Mouse (Mus musculus) brain, embryonic 14.5 days (tissue): ENCODE measurements around the gene Csnk1e. TPM values are rescaled to one million over a fixed set of nuclear protein-coding genes. Genes with fewer than 3 reads are reported as not detected.
A peak's percentile ranks its signal among the peaks of the same experiment; 100 is the strongest.

Experiments
- DNase-seq: peaks from one replicate; pipeline ENCODE4 v3.0.0-alpha.2; 2011; ENCODE audit warnings: low read depth
- CTCF ChIP-seq: fragments of 200-500 bp; IDR thresholded peaks from 2 replicates; pipeline ENCODE4 v1.5.1; 2012; ENCODE audit warnings: inconsistent platforms, mild to moderate bottlenecking, moderate library complexity, borderline replicate concordance; ENCODE audit not compliant: insufficient read depth, insufficient read length; ENCODE audit errors: extremely low read depth
- POLR2A ChIP-seq: fragments of 200-500 bp; IDR thresholded peaks from 2 replicates; pipeline ENCODE4 v1.6.1; 2012; ENCODE audit warnings: mild to moderate bottlenecking, inconsistent platforms, borderline replicate concordance; ENCODE audit not compliant: poor library complexity, insufficient read depth, insufficient read length, severe bottlenecking; ENCODE audit errors: extremely low read depth
- polyA plus RNA-seq: library from polyadenylated mRNA; depleted of rRNA; stranded (reverse); fragments of >200 nt; gene quantifications from 2 replicates; pipeline ENCODE4 v1.2.3, GENCODE M21; 2012; rRNA removed

Gene Csnk1e
- 403 and 452 TPM in 2 replicates for polyA plus RNA-seq

DNA sequence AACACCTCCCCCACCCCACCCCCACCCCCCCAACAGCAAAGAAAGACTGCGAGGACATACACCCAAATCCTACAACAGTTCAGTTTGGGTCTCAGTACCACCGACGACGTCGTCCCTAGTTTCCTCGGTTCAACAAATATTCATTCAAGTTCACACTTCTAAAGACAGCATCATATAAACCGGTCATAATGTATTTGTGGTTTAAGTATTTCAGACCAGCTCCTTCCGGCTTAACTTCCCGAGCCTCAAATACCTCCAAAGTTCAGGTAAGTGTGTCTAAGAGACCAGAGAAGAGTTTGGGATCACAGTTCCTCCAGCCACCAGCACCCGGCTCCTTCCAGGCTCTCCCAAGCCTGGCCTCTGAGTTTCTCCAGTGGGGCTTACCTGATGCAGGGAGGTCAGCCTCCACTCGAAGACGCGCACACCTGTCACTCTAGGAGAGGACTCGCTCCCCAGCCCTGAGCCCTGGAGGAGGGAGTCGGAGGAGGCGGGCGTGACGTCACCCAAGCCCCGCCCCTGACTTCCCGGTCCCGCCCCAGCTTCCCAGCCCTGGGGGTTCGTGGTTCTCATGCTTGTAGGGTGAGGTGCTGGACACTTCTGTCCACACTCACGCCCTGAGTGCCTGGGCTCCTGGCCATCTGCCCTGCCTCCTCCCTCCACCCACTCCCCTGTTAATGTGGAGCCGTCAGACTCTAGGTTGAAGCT is at the start of gene Csnk1e:
Gene Csnk1e (minus strand): TSS at position 461 of the 705 bp plus-strand sequence.
- peak; percentile 62 for DNase-seq
- no peak for TF ChIP-seq POLR2A
- TF ChIP-seq CTCF = no peak

- TF ChIP-seq CTCF = no peak
- no peak for TF ChIP-seq POLR2A
- no peak for DNase-seq
These were observed 49.5 kb upstream of the Csnk1e start, which contains the start of gene Kcnj4 for GRCm38 (mm10) chr15:79504707-79505452. Gene Kcnj4 (minus strand): TSS chr15:79505241.

GRCm38 (mm10) chr15:79503438-79503837 is 48.1 kb upstream of the Csnk1e start:
- TF ChIP-seq POLR2A = no peak
- no peak for TF ChIP-seq CTCF
- DNase-seq = no peak

DNA sequence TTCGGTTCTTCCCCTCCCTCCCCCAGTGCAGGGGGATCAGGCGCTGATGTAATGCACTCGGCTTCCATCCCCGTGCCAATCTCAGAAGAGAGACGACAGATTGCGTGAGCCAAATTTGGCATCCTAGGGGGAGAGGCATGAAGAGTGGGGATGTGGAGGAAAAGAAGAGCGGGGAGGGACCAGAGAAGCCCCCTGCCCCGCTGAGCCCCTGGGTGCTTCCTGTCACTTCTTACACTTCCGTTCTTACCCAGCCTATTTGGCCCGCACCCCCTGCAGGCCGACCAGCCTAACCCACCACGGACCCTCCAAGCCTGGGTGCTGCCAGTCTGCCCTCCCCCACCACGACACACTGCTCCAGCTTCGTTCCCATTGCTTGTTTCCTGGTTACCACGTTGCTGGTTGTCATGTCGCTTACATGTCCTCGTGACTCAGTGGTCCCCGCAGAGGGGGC is 47.5 kb upstream of the Csnk1e start:
- TF ChIP-seq POLR2A (no peak), CTCF (no peak)
- DNase-seq = peak; percentile 61

DNA sequence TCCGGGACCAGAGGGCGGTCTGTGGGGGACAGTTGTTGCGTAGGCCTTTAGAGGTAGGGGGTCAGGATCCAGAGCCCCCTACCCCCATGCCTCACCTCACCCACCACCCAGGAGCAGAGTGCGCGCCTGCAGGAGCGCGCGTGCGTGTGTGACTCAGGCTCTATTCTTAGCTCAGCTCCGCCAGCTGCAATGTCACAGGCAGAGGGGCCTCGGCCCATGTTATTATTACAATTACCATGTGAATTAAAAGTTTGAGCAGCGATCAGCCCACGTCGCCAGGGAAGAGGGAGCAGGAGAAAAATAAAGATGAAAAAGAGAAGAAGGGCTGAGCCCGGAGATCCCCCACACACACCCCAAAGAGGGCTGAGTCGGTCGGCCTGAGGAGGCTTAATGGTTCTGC is 44.7 kb upstream of the Csnk1e start:
- TF ChIP-seq CTCF (no peak), POLR2A (no peak)
- DNase-seq = peak; percentile 30

GRCm38 (mm10) chr15:79493527-79493926 is 38.2 kb upstream of the Csnk1e start:
- TF ChIP-seq CTCF = no peak
- DNase-seq = peak; percentile 32

- TF ChIP-seq POLR2A (no peak), CTCF (no peak)
- DNase-seq = peak; percentile 26
These were observed 34.1 kb upstream of the Csnk1e start for GRCm38 (mm10) chr15:79489463-79489862.

GRCm38 (mm10) chr15:79481181-79481688 is 25.9 kb upstream of the Csnk1e start:
- DNase-seq = no peak
- TF ChIP-seq POLR2A = no peak
- no peak for TF ChIP-seq CTCF

DNA sequence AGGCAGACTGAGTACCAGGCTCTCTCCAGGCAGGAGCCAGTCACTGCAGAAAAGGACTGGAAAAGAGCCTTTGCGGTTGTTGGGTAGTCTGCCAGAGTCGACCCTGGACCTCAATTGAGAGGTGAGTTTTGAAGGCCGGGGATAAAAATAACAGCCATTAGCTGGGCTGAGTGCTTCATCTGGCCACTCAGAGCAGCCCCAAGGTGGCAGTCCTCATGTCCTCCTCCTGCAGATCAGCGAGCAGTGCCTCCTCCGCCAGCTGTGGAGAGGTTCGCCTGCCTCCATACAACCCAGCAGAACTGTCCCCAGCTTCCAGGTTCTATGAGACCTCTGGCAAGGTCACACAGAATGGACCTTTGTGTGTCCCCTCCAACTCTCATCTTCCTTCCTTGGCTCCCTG is 21.9 kb upstream of the Csnk1e start:
- no peak for TF ChIP-seq CTCF
- TF ChIP-seq POLR2A = no peak
- DNase-seq = no peak

- no peak for DNase-seq
- no peak for TF ChIP-seq CTCF
- no peak for TF ChIP-seq POLR2A
These were observed 18.4 kb upstream of the Csnk1e start for GRCm38 (mm10) chr15:79473638-79474355.

DNA sequence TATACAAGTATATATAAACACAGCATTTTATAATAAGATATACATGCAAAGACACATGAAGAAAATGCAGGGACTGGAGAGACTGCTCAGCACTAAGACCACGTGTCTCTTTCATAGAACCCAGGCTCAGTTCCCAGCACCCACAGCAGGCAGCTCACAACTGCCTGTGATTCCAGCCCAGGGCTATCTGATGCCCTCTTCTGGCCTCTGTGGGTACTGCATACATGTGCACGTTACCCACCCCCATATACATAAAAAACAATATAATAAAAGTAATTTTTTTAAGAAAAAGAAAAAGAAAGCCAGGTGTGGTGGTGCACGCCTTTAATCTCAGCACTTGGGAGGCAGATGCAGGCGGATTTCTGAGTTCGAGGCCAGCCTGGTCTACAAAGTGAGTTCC is 17.7 kb upstream of the Csnk1e start:
- no peak for TF ChIP-seq POLR2A
- 0 out of 2 replicates have a peak, but pooled peaks have one; percentile 12 for TF ChIP-seq CTCF
- DNase-seq = no peak

DNA sequence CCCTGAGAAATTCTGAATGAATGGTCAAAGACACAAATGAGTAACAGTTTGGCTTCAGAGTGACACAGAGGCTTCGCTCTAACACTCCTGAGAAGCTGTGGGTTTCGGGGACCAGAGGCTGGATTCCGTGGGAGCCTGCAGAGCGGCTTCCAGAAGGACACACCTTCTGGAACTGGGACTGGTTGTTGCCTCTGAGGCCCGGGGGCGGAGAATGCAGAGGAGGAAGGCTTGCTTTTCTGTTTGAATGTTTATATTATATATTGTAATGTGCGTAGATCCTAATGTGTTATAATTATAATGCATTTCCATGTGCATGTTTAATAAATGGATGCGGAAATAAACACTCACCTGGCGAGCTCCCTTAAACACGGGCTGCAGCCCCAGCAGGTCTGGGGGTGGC is 15.7 kb upstream of the Csnk1e start:
- TF ChIP-seq POLR2A (no peak), CTCF (no peak)
- DNase-seq = no peak

DNA sequence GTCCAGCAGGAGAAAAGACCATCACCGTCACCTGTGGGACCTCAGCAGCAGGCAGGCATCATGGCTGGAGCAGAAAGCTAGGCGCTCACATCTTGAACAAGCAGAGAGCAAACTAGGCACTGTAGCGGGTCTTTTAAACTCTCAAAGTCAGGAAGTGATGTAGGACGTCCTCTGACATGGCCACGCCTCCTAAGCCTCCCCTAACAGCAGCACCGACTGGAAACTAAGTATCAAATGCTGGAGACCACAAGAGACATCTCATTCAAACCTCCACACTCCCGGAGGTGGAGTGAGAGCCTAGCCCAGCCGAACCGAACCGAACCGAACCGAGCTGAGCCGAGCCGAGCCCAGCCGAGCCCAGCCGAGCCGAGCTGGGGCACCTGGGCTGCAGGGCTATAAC is 15.2 kb upstream of the Csnk1e start:
- peak; percentile 37 for DNase-seq
- no peak for TF ChIP-seq POLR2A
